Mouse (Mus musculus) neural tube, embryonic 13.5 days (tissue): ENCODE measurements around the gene Pstk. TPM values are rescaled to one million over a fixed set of nuclear protein-coding genes. Genes with fewer than 3 reads are reported as not detected.
"Not testable (repeated sequence)": the region's sequence is repeated elsewhere in the genome, so short reads cannot be mapped to it uniquely, and the experiment has no call there.

Experiments used
- ATAC-seq: fragments of 200-750 bp; cut with Nextera tagmentation; 2 replicates; pipeline ENCODE4 v1.8.0; 2017; ENCODE audit warnings: low read depth, mild to moderate bottlenecking, moderate TSS enrichment, moderate library complexity
- H3K27ac ChIP-seq: fragments of 300-500 bp; sonication (generic); replicated peaks from 2 replicates; pipeline ENCODE4 v1.5.1; 2015; ENCODE audit warnings: moderate library complexity, mild to moderate bottlenecking, inconsistent platforms
- H3K27me3 ChIP-seq: fragments of 300-500 bp; sonication (generic); 2 replicates; pipeline ENCODE4 v1.6.1; 2015; ENCODE audit warnings: mild to moderate bottlenecking, inconsistent platforms
- H3K36me3 ChIP-seq: fragments of 300-500 bp; sonication (generic); 2 replicates; pipeline ENCODE4 v1.6.1; 2015; ENCODE audit warnings: mild to moderate bottlenecking, inconsistent platforms
- H3K4me1 ChIP-seq: fragments of 300-500 bp; sonication (generic); replicated peaks from 2 replicates; pipeline ENCODE4 v1.6.1; 2015; ENCODE audit warnings: inconsistent platforms
- H3K4me2 ChIP-seq: fragments of 300-500 bp; sonication (generic); 2 replicates; pipeline ENCODE4 v1.6.1; 2015; ENCODE audit warnings: inconsistent platforms, mild to moderate bottlenecking, moderate library complexity
- H3K4me3 ChIP-seq: fragments of 300-500 bp; sonication (generic); 2 replicates; pipeline ENCODE4 v1.5.1; 2015; ENCODE audit warnings: mild to moderate bottlenecking, inconsistent platforms
- H3K9ac ChIP-seq: fragments of 300-500 bp; sonication (generic); 2 replicates; pipeline ENCODE4 v1.6.1; 2015; ENCODE audit warnings: moderate library complexity, mild to moderate bottlenecking, inconsistent platforms
- H3K9me3 ChIP-seq: fragments of 300-500 bp; sonication (generic); 2 replicates; pipeline ENCODE4 v1.6.1; 2016; ENCODE audit warnings: inconsistent platforms
- WGBS: fragments of 180-500 bp; shearing (Covaris S2); methylation state at CpG from one replicate; pipeline ENCODE4 v1.1.7; 2015; 5-methylcytosine and 5-hydroxymethylcytosine counted together
- polyA plus RNA-seq: library from polyadenylated mRNA; unstranded; fragments of >200 nt; fragmentation: Nextera tagmentation; extraction: Ambion mirVana; gene quantifications from 2 replicates; pipeline ENCODE4 v1.2.1, GENCODE M21; 2015

Pstk gene
- polyA plus RNA-seq, 1 experiment from 2014 or later, result 50.4 TPM

- H3K9ac ChIP-seq, result no peak overlapping the region
- H3K4me3 ChIP-seq, result no peak overlapping the region
- WGBS, result 95% methylated on average over 8 of the region's 8 CpGs
- no peak for ATAC-seq
- H3K4me2 ChIP-seq, result no peak overlapping the region
- H3K27ac ChIP-seq, result no peak overlapping the region
- peaks cover 2% of the 10 kb centered on the region; the same call in 1 of the 2 replicates for H3K36me3 ChIP-seq
- peaks cover 6% of the 10 kb centered on the region; the same call in 1 of the 2 replicates for H3K27me3 ChIP-seq
- no peaks in the 10 kb centered on the region for H3K9me3 ChIP-seq
- H3K4me1 ChIP-seq, result peaks cover 18% of the 10 kb centered on the region
These were observed 6.8 kb upstream of the Pstk start for GRCm38 (mm10) chr7:131364131-131364530.

GRCm38 (mm10) chr7:131371470-131371860 lies 524 bp downstream of the Pstk start:
- Histone ChIP-seq H3K4me1 (peaks cover 13% of the 10 kb centered on the region), H3K9me3 (no peaks in the 10 kb centered on the region), H3K27ac (peak overlapping the region; percentile 94), H3K4me2 (peak overlapping the region; percentile 71), H3K27me3 (no peaks in the 10 kb centered on the region), H3K36me3 (no peaks in the 10 kb centered on the region; the same call in 1 of the 2 replicates), H3K9ac (peak overlapping the region; percentile 93), H3K4me3 (peak overlapping the region; percentile 75)
- 10% methylated on average over 9 of the region's 9 CpGs for WGBS
- no peak for ATAC-seq

GRCm38 (mm10) chr7:131371880-131372651 lies 1.1 kb downstream of the Pstk start:
- no peak for ATAC-seq
- Histone ChIP-seq H3K27ac (no peak overlapping the region), H3K9me3 (no peaks in the 10 kb centered on the region), H3K4me3 (peak overlapping the region; percentile 75), H3K9ac (peak overlapping the region; percentile 93), H3K36me3 (no peaks in the 10 kb centered on the region; the same call in 1 of the 2 replicates), H3K4me2 (peak overlapping the region; percentile 71), H3K27me3 (no peaks in the 10 kb centered on the region), H3K4me1 (peaks cover 13% of the 10 kb centered on the region)
- 71% methylated on average over 9 of the region's 9 CpGs for WGBS

GRCm38 (mm10) chr7:131391761-131392160 lies 20.8 kb downstream of the Pstk start:
- peaks cover 50% of the 10 kb centered on the region for H3K36me3 ChIP-seq
- H3K4me2 ChIP-seq, ATAC-seq, H3K4me1 ChIP-seq, H3K27ac ChIP-seq, H3K9ac ChIP-seq, H3K27me3 ChIP-seq, H3K4me3 ChIP-seq, H3K9me3 ChIP-seq: not testable (repeated sequence)
- 88% methylated on average over 7 of the region's 7 CpGs for WGBS

- H3K27me3 ChIP-seq, result no peaks in the 10 kb centered on the region
- peak overlapping the region; percentile 92 for H3K4me2 ChIP-seq
- peak overlapping the region; percentile 97 for H3K4me3 ChIP-seq
- ATAC-seq, result no peak
- H3K9ac ChIP-seq, result peak overlapping the region; percentile 95
- peak overlapping the region; percentile 81 for H3K27ac ChIP-seq
- WGBS, result 4% methylated on average over 16 of the region's 16 CpGs
- H3K9me3 ChIP-seq, result no peaks in the 10 kb centered on the region
- H3K4me1 ChIP-seq, result peaks cover 33% of the 10 kb centered on the region
- H3K36me3 ChIP-seq, result no peaks in the 10 kb centered on the region
These were observed 38.5 kb downstream of the Pstk start for GRCm38 (mm10) chr7:131409321-131409987.

- peak; percentile 75 for ATAC-seq
- Histone ChIP-seq H3K4me2 (peak overlapping the region; percentile 92), H3K9ac (peak overlapping the region; percentile 95), H3K36me3 (no peaks in the 10 kb centered on the region), H3K27ac (peak overlapping the region; percentile 81), H3K27me3 (no peaks in the 10 kb centered on the region), H3K4me3 (peak overlapping the region; percentile 97), H3K9me3 (no peaks in the 10 kb centered on the region), H3K4me1 (peaks cover 33% of the 10 kb centered on the region)
- under 1% methylated on average over 38 of the region's 38 CpGs for WGBS
These were observed 39.0 kb downstream of the Pstk start for GRCm38 (mm10) chr7:131409988-131410385.

- Histone ChIP-seq H3K4me1 (peaks cover 35% of the 10 kb centered on the region), H3K27me3 (no peaks in the 10 kb centered on the region), H3K27ac (peak within 1 kb of the TSS; percentile 81), H3K4me2 (peak within 1 kb of the TSS; percentile 92), H3K9me3 (no peaks in the 10 kb centered on the region), H3K36me3 (no peaks in the 10 kb centered on the region), H3K4me3 (peak within 1 kb of the TSS; percentile 97), H3K9ac (peak within 1 kb of the TSS; percentile 95)
- under 1% methylated on average over 42 of the region's 42 CpGs for WGBS
- peak; percentile 98 for ATAC-seq
These were observed 39.6 kb downstream of the Pstk start, which contains the start of the genes Ikzf5 and Acadsb for GRCm38 (mm10) chr7:131410416-131411058. Ikzf5 (minus strand) TSS chr7:131410521. Acadsb (plus strand) TSS chr7:131410601.

GRCm38 (mm10) chr7:131411221-131411940 lies 40.4 kb downstream of the Pstk start:
- H3K9ac ChIP-seq, result peak overlapping the region; percentile 95
- no peaks in the 10 kb centered on the region for H3K9me3 ChIP-seq
- 26% methylated on average over 10 of the region's 10 CpGs for WGBS
- H3K27ac ChIP-seq, result no peak overlapping the region
- ATAC-seq, result no peak
- H3K36me3 ChIP-seq, result no peaks in the 10 kb centered on the region
- no peaks in the 10 kb centered on the region for H3K27me3 ChIP-seq
- peak overlapping the region; percentile 97 for H3K4me3 ChIP-seq
- H3K4me2 ChIP-seq, result peak overlapping the region; percentile 59
- peaks cover 36% of the 10 kb centered on the region for H3K4me1 ChIP-seq

- Histone ChIP-seq H3K4me3 (peak overlapping the region; percentile 97; the same call in 1 of the 2 replicates), H3K36me3 (no peaks in the 10 kb centered on the region), H3K9me3 (no peaks in the 10 kb centered on the region), H3K27ac (no peak overlapping the region), H3K9ac (peak overlapping the region; percentile 95), H3K27me3 (no peaks in the 10 kb centered on the region), H3K4me1 (peaks cover 36% of the 10 kb centered on the region), H3K4me2 (peak overlapping the region; percentile 59)
- no peak for ATAC-seq
- WGBS, result 33% methylated on average over 2 of the region's 2 CpGs
These were observed 41.0 kb downstream of the Pstk start for GRCm38 (mm10) chr7:131411941-131412270.

GRCm38 (mm10) chr7:131416742-131417141 lies 45.8 kb downstream of the Pstk start:
- H3K4me1 ChIP-seq, result peaks cover 13% of the 10 kb centered on the region
- not testable (repeated sequence) for H3K4me3 ChIP-seq, H3K27ac ChIP-seq, H3K4me2 ChIP-seq, H3K36me3 ChIP-seq, ATAC-seq, H3K9me3 ChIP-seq, H3K9ac ChIP-seq, H3K27me3 ChIP-seq

GRCm38 (mm10) chr7:131417605-131418004 lies 46.7 kb downstream of the Pstk start:
- Histone ChIP-seq H3K27ac (no peak overlapping the region), H3K4me1 (peaks cover 4% of the 10 kb centered on the region), H3K27me3 (no peaks in the 10 kb centered on the region), H3K4me2 (no peak overlapping the region), H3K9ac (no peak overlapping the region), H3K4me3 (no peak overlapping the region), H3K9me3 (no peaks in the 10 kb centered on the region), H3K36me3 (no peaks in the 10 kb centered on the region)
- no peak for ATAC-seq
